Mouse (Mus musculus): ENCODE measurements at regions not wholly inside any gene's neighbourhood (a gene's known extent, or its start where the extent isn't known, plus 50 kb on each side); places are given as distances from the start of the nearest gene placed in this dataset.
A peak's percentile ranks its signal among the peaks of the same experiment; 100 is the strongest.

- no peak for DNase-seq (ENCODE audit: low read depth)
- TF ChIP-seq POLR2A (IDR thresholded peaks at IDR 0.05; ENCODE audit: borderline replicate concordance, extremely low read depth, insufficient read depth, insufficient read length, poor library complexity, severe bottlenecking) (no peak), CTCF (IDR thresholded peaks at IDR 0.05; ENCODE audit: borderline replicate concordance, extremely low read depth, insufficient read depth, insufficient read length) (no peak)
These were observed 124.2 kb upstream of the Irx3 start for GRCm38 (mm10) chr8:91925968-91926524.

DNA sequence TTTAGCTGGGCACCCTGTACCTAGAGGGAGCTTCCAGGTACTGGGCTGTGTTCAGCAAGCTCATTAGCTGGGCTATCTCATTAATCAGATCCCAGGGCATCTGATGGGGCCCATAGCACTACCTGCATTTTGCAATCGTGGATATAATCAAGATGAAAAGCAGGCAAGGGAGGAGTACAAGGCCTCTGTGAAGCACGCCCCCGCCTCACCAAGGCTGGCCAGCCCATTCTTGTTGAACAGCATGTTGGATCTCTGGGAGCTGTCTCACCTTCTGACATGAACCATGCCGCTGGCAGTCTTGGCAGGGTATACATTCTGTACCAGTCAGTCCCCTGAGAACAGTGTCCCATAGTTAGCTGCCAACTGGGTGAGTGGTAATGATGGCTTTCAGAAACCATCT, 122.3 kb upstream of the Irx3 start:
- TF ChIP-seq POLR2A (IDR thresholded peaks at IDR 0.05; ENCODE audit: borderline replicate concordance, extremely low read depth, insufficient read depth, insufficient read length, poor library complexity, severe bottlenecking) (no peak), CTCF (IDR thresholded peaks at IDR 0.05; ENCODE audit: borderline replicate concordance, extremely low read depth, insufficient read depth, insufficient read length) (no peak)
- DNase-seq (ENCODE audit: low read depth): no peak

DNA sequence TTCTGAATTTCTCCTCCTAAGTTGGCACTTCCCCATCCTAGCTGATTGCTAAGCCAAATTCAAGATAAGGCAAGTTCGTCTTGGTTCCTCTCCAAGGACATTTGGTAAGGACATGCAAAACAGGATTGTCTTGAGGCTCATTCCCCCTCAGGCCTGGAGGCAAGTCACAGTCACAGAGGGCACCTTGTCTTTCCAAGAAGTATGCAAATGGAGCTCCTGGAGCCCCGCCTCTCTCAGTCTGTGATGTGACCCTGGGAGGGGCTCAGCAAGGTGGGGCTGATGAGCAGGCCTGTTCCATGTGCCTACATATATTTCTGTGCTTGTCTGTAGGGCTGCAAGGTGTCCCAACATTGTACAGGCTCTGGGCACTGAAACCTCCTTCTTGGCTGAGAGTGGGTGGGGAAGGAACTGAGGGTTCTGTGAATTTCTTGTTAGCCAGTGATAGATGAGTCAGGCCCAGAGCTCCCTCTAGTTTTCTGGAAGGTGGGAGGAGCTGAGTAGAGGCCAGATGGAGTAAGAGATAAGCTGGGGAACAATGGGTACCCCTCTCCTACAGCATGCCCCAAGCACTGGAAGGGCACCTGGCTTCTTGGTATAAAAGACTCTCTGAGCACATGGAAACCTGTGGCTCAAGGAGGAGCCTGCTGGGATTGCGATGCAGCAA, 120.5 kb upstream of the Irx3 start:
- no peak for DNase-seq (ENCODE audit: low read depth)
- TF ChIP-seq CTCF (IDR thresholded peaks at IDR 0.05; ENCODE audit: borderline replicate concordance, extremely low read depth, insufficient read depth, insufficient read length): no peak
- no peak for TF ChIP-seq POLR2A (IDR thresholded peaks at IDR 0.05; ENCODE audit: borderline replicate concordance, extremely low read depth, insufficient read depth, insufficient read length, poor library complexity, severe bottlenecking)

DNA sequence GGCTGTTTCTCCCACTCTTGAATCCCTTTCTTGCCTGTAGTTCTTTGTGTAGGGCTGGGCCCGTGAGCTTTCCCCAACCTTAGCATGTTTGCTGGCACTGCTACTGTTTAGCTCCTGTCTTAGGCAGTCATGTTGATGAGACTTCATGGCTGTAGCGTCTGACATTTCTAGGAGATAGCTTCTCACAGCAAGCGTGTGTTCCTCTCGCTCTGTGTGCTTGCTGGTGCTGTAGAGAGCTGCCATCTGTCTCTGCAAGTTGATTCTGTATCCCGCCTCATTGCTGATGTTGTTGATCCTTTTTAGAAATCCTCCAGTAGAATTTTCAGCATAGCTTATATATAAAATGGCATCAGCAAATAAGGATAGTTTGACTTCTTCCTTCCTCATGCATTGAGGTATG, 116.0 kb upstream of the Irx3 start:
- DNase-seq (ENCODE audit: low read depth): peak; percentile 53
- TF ChIP-seq CTCF (IDR thresholded peaks at IDR 0.05; ENCODE audit: borderline replicate concordance, extremely low read depth, insufficient read depth, insufficient read length): no peak
- TF ChIP-seq POLR2A (IDR thresholded peaks at IDR 0.05; ENCODE audit: borderline replicate concordance, extremely low read depth, insufficient read depth, insufficient read length, poor library complexity, severe bottlenecking): no peak

DNA sequence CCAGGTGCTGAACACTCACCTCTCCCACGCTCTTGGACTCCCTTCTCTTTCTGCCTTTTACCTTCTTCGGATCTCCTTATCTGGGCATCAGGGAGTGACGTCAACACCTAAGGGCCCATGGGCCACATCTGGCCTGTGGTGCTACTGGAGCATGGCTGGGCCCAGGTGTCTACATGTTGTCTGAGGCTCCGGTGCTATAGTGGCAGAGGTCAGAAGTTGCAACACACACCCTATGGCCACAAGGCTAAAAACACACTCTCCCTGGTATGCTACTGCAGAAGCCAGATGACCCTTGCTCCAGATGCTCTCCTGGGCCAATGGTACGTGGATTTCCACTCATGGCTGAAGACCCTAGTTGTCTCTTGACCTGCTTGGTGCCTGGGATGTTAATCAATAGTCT, 112.1 kb upstream of the Irx3 start:
- TF ChIP-seq POLR2A (IDR thresholded peaks at IDR 0.05; ENCODE audit: borderline replicate concordance, extremely low read depth, insufficient read depth, insufficient read length, poor library complexity, severe bottlenecking): no peak
- TF ChIP-seq CTCF (IDR thresholded peaks at IDR 0.05; ENCODE audit: borderline replicate concordance, extremely low read depth, insufficient read depth, insufficient read length): no peak
- no peak for DNase-seq (ENCODE audit: low read depth)

DNA sequence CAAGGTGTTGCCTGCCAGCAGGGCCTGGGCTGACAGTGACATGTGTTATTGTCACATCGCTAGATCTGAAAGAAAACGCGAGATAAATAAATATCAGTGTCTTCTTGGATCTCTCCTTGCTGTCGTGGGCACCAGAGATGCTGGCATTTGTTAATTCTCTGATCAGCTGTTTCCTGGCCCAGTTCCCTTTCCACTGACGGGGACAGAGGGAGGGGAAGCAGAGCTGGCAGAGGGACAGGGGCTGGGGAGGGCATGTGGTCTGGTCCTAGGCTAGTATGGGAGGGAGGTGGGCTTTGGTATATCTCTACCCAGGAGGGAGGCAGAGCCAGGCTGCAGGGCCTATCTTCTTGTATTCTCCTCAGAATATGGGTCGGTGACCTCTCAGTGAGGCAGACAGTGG, 111.3 kb upstream of the Irx3 start:
- DNase-seq (ENCODE audit: low read depth): peak; percentile 66
- no peak for TF ChIP-seq POLR2A (IDR thresholded peaks at IDR 0.05; ENCODE audit: borderline replicate concordance, extremely low read depth, insufficient read depth, insufficient read length, poor library complexity, severe bottlenecking)
- no peak for TF ChIP-seq CTCF (IDR thresholded peaks at IDR 0.05; ENCODE audit: borderline replicate concordance, extremely low read depth, insufficient read depth, insufficient read length)

GRCm38 (mm10) chr8:91909637-91910383, 107.9 kb upstream of the Irx3 start:
- TF ChIP-seq CTCF (IDR thresholded peaks at IDR 0.05; ENCODE audit: borderline replicate concordance, extremely low read depth, insufficient read depth, insufficient read length) (no peak), POLR2A (IDR thresholded peaks at IDR 0.05; ENCODE audit: borderline replicate concordance, extremely low read depth, insufficient read depth, insufficient read length, poor library complexity, severe bottlenecking) (no peak)
- DNase-seq (ENCODE audit: low read depth): peak; percentile 70

GRCm38 (mm10) chr8:91908731-91909353, 107.0 kb upstream of the Irx3 start:
- DNase-seq (ENCODE audit: low read depth): no peak

GRCm38 (mm10) chr8:91907178-91907577, 105.3 kb upstream of the Irx3 start:
- TF ChIP-seq CTCF (IDR thresholded peaks at IDR 0.05; ENCODE audit: borderline replicate concordance, extremely low read depth, insufficient read depth, insufficient read length): no peak
- no peak for TF ChIP-seq POLR2A (IDR thresholded peaks at IDR 0.05; ENCODE audit: borderline replicate concordance, extremely low read depth, insufficient read depth, insufficient read length, poor library complexity, severe bottlenecking)
- DNase-seq (ENCODE audit: low read depth): no peak

More at GRCm38 (mm10) chr8:91908731-91909353, 107.0 kb upstream of the Irx3 start:
- TF ChIP-seq CTCF (IDR thresholded peaks at IDR 0.05; ENCODE audit: borderline replicate concordance, extremely low read depth, insufficient read depth, insufficient read length) (no peak), POLR2A (IDR thresholded peaks at IDR 0.05; ENCODE audit: borderline replicate concordance, extremely low read depth, insufficient read depth, insufficient read length, poor library complexity, severe bottlenecking) (no peak)

GRCm38 (mm10) chr8:91901525-91902281, 99.8 kb upstream of the Irx3 start:
- TF ChIP-seq CTCF (IDR thresholded peaks at IDR 0.05; ENCODE audit: borderline replicate concordance, extremely low read depth, insufficient read depth, insufficient read length) (no peak), POLR2A (IDR thresholded peaks at IDR 0.05; ENCODE audit: borderline replicate concordance, extremely low read depth, insufficient read depth, insufficient read length, poor library complexity, severe bottlenecking) (no peak)
- DNase-seq (ENCODE audit: low read depth): peak; percentile 28

DNA sequence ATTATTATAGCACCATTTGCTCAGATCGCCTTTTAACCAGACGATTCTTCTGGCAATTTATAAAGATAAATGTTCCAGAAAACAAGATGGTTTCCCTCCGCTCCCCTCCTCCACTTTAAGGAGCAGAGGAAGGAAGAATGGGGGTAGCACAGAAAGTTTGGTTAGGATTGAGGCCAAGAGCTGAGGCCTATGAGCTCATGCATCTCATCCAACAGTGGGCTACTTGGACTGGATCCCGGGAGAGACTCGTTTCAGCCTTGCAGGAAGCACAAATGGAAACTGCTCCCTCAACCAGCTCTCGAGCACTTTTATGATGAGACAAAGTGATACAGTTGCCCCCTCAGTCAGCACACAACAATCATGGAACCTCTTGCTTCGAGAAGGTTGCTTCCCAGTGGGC, 97.9 kb upstream of the Irx3 start:
- DNase-seq (ENCODE audit: low read depth): peak; percentile 60
- TF ChIP-seq CTCF (IDR thresholded peaks at IDR 0.05; ENCODE audit: borderline replicate concordance, extremely low read depth, insufficient read depth, insufficient read length): no peak
- TF ChIP-seq POLR2A (IDR thresholded peaks at IDR 0.05; ENCODE audit: borderline replicate concordance, extremely low read depth, insufficient read depth, insufficient read length, poor library complexity, severe bottlenecking): no peak

Data from brain, embryonic 14.5 days (tissue).